Mouse (Mus musculus) cerebellum, postnatal 14 days (tissue): ENCODE results near the gene Pi4ka.
A peak's percentile ranks its signal among the peaks of the same experiment; 100 is the strongest.

ENCODE experiments used
- DNase-seq, 2 experiments: peaks; one replicate each; pipeline ENCODE4 v3.0.0; 2021; ENCODE audit warnings: mixed read lengths in 2 of 2

The Pi4ka gene

GRCm38 (mm10) chr16:17334574-17334973 lies 71.5 kb downstream of the Pi4ka start:
- DNase-seq = no peak

DNA sequence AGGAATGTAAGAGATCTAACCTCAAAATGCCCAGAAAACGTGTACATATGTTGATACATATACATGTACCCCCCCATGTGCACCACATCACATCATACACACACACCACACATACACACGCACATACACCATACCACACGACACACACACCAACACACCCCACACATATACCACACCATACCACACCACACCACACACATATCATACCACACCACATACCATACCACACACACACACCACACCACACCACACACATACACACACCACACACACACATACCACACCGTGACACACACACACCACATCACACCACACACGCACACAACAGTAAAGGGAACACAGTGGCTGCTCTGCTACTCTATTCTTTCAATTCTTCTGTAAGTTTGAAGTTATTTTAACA lies 74.3 kb downstream of the Pi4ka start:
- no peak for DNase-seq

DNA sequence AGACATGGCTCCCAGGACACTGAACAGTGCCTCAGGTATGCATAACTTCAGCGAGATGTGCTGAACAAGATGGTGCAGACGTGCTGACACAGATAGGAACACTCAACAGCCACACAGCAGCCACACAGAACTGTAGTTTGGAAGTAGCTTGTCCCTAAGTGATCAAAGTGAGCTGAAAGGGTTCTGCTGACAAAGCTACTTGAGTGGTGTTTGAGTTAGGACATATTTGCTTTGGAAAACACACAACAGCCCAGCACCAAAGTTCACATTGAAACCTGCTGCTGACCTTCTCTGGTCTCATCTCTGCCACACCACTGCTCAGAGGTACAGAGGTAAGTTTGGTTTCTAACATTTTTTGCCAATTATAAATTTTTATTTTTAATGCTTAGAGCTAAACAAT lies 75.0 kb downstream of the Pi4ka start, which contains the start of gene Serpind1:
TSS of gene Serpind1 (plus strand) at position 256 of the 400 bp plus-strand sequence.
- DNase-seq = no peak

- no peak for DNase-seq
These were observed 76.1 kb downstream of the Pi4ka start for GRCm38 (mm10) chr16:17329848-17330570.

- no peak for DNase-seq
These were observed 80.0 kb downstream of the Pi4ka start for GRCm38 (mm10) chr16:17326064-17326463.

GRCm38 (mm10) chr16:17324745-17325144 lies 81.4 kb downstream of the Pi4ka start:
- no peak for DNase-seq

DNA sequence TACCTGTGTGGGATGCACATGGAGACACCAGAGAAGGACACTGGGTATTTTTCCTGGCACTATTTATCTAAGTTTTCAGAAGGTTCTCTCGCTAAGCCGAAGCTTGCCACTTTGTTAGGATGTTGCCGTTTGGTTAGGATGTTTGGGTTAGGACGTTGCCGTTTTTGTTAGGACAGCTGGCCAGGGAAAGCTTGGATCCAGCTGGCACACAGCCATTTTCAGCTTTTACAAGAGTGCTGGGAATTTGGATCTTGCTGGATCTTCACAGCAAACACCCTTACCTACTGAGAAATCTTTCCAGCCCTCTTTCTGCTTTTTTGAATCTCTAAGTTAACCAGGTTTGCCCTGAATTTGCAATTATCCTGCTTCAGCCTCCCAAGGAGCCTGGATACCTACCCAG lies 84.6 kb downstream of the Pi4ka start:
- DNase-seq = peak; percentile 13 to 24

DNA sequence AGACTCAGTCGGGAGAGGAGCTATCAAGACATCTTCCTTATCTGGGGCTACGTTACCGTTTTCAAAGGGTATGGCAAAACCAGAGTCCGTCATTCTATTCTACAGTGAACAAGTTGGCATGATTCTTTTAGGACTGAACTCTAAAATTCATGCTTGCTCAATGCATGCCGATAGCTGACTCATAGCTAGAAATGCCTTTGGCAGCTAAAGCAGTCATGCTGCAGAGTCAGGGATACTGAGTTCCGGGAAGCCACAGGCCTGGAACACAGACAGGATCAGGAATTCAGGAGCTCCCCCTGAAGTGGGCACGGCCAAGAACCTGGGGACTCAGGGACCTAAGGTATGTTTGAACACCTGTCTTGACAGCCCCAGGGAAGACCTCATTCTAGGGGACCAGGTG lies 89.6 kb downstream of the Pi4ka start:
- DNase-seq = no peak

DNA sequence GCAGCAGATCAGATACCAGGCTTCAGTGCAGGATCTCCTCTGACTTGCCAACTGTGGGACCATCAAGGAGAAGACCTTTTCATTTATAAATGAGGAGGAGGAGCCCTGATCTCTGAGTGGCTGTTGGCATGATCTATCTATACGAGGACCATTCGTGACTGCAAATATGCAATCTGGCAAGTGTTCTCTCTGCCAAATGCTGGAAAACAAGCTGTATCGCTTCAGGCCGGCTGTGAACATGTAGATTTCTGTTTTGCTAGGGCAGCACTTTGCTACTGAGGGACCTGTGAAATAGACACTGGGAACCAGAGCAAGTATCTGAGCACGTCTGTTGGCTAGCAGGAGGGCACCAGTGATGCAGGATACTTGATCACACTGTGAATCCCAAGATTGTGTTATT lies 93.6 kb downstream of the Pi4ka start:
- no peak for DNase-seq

- no peak for DNase-seq
These were observed 97.1 kb downstream of the Pi4ka start for GRCm38 (mm10) chr16:17309036-17309435.

DNA sequence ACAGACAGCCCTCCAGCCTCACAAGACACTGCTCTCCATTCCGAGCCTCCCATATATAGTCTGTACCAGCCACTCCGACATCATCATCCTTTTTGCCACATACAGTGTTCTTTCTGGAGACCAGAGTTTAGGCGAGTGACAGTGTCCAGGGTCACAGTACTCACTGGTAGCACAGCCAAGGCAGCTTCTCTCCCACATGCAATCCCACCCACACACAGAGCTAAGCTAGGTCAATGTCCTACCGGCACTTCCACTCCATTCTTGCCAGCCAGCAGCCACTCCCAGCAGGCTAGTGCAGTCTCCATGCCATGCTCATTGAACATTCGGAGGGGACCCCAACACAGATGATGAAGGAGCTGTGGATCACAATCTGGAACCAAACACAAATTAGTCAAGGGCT lies 98.7 kb downstream of the Pi4ka start:
- no peak for DNase-seq

DNA sequence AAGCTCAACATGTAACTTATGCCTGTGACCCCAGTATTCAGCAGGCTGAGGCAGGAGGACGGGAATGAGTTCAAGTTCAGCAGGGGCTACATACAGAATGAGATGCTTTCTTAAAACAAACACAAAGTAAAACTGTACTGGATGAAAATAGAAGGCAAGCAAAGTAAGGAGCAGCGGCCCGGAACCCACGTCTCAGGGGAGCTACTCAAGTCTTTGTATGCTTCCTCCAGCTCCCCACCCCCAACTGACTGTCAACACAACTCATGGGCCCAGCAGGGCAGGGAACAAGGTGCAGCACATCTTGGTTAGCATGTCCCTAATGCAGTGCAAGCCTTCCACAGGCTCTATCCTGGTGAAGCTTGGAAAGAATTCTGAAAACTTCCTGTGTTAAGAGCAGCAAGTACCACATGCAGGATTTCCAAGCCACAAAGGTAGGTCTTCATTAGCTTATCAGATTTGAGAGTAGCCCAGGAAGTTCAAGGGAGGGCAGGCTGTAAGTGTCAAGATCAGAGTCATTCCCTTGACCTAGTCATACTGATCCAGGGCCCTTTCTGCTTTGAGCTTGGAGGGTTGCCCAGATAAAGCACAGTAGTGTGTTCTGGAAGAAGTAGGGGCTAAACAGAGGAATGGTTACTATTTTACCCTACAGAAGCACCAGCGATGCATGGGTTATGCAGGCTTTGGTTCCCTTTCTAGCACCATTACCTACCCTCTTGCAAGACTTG lies 102.4 kb downstream of the Pi4ka start:
- DNase-seq = no peak

DNA sequence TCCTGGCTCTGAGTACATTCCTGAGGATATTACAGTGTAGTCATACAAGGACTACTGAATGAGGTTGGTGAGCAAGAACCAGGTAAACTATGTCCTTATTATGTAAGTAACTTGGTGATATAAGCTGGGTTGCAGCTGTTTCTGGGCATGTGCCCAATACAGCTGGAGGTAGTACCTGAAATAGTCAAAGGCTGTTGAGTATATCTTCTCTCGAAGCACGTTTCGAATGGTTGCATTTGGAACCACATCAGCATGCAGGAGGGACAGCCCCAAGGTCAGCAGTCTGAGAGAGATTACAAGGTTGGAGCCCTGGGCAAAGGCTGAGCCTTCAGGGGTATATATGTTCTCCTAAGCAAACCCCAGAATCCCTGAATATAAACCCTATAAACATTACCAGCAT lies 105.3 kb downstream of the Pi4ka start:
- DNase-seq = no peak

- DNase-seq = peak; percentile 83 to 92
These were observed 113.4 kb downstream of the Pi4ka start for GRCm38 (mm10) chr16:17292751-17293150.

GRCm38 (mm10) chr16:17291016-17291415 lies 115.1 kb downstream of the Pi4ka start:
- DNase-seq = no peak

DNA sequence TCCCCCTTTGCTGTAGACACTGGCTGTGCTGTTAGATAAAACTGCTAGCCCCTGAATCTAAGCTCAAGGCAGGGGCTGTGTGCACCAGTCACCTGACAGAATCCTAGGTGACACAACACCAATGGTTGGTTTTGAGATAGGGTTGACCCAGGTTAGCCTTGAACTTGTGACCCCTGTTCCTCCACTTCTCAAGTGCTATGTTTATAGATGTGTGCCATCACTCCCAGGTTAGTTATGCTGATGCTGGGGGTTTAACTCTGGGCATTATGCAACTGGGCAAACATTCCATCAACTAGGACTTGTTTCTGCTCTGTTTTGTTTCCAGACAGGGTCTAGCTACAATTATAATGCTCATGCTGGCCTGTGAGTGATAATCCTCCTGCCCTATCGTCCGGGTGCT lies 119.0 kb downstream of the Pi4ka start:
- DNase-seq = no peak

GRCm38 (mm10) chr16:17283151-17283550 lies 123.0 kb downstream of the Pi4ka start:
- peak; percentile 41 to 56 for DNase-seq

- DNase-seq = no peak
These were observed 125.6 kb downstream of the Pi4ka start for GRCm38 (mm10) chr16:17280471-17280870.

- DNase-seq = peak; percentile 43 to 45
These were observed 128.5 kb downstream of the Pi4ka start for GRCm38 (mm10) chr16:17277342-17278211.

DNA sequence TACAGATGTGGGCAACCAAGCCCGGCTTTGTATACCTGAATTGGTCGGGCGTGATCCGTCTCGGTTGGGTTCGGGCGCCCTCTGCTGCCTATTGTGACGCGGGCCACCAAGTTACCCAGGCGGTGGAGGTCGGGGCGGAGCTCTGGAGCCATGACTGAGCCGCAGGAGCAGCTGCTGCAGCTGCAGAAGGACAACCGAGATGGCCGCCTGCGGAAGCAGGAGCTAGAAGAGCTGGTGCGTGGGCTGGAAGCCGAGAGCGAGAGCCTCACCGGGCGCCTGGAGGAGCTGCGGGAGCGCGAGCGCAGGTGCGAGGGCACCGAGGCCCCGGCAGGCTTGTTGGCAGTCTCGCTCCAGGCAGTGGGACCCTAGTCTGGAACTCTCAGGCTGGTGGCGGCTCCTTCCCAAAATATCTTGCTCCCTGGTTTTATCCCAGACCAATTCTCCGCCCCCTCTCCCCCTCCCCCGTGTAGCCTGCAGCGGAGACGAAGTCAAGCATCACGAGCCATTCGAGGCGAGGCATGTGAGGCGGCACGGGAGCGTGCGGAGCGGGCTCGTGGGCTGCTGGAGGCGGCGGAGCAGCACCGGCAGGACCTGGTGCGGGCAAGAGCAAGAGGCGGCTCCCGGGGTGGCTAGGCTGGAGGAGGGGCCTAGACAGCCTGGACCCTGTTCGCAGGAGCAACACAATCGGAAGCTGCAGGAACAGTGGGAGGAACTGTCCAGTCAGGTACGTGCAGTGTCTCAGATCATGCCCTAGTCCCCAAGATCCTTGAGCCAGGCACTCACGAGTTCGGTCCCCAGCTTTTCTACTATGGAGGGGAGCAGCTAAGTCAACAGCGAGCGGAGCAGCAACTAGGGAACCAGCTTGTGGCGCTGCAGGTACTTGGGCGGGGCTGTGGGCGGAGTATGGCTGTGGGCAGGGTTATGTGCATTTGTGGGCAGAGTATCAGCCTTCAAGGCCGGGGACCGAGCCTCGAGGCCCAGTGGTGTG lies 129.7 kb downstream of the Pi4ka start:
- DNase-seq = peak; percentile 94 to 96

- no peak for DNase-seq
These were observed 130.4 kb downstream of the Pi4ka start, which contains the start of gene Tmem191c for GRCm38 (mm10) chr16:17275721-17276120. Gene Tmem191c, plus strand, starts transcription at chr16:17276077.

DNA sequence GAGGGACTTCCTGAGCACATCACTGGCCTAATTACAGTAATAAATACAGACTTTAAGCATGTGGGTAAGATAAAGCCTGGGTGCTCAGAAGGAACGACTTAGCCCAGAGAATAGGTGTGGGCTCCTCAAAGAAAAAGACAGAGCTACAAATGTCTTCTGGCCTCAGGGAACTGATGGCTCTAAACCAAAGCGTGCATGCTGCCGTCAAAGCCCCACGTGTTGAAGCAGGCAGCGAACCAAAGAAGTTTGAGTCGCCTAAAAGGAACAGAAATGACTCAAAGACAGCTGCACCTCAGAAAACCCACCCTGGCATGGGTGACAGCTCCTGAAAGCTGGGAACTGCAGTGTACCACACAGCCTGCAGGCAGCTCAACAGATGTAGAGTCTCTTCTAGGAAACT lies 134.3 kb downstream of the Pi4ka start:
- no peak for DNase-seq
